Mouse (Mus musculus) kidney, adult 2 months (tissue): ENCODE results near the gene Rnf126. TPM values are rescaled to one million over a fixed set of nuclear protein-coding genes. Genes with fewer than 3 reads are reported as not detected.
A peak's percentile ranks its signal among the peaks of the same experiment; 100 is the strongest.

Experiments used
- DNase-seq: peaks from one replicate; pipeline ENCODE4 v3.0.0; 2021
- H3K27ac ChIP-seq: fragments of 200-500 bp; 2 replicates; pipeline ENCODE4 v1.5.1; 2012; ENCODE audit warnings: low read depth, low read length, control low read depth, inconsistent platforms; ENCODE audit not compliant: insufficient read depth
- H3K27me3 ChIP-seq: fragments of 200-500 bp; replicated peaks from 2 replicates; pipeline ENCODE4 v1.6.1; 2012; ENCODE audit warnings: mild to moderate bottlenecking, moderate library complexity, low read length, inconsistent platforms; ENCODE audit not compliant: control insufficient read depth, insufficient read depth
- H3K36me3 ChIP-seq: fragments of 200-500 bp; 2 replicates; pipeline ENCODE4 v1.6.1; 2012; ENCODE audit warnings: mild to moderate bottlenecking, moderate library complexity, low read length, inconsistent platforms; ENCODE audit not compliant: control insufficient read depth, insufficient read depth
- H3K4me1 ChIP-seq: fragments of 200-500 bp; 2 replicates; pipeline ENCODE4 v1.6.1; 2011; ENCODE audit warnings: low read length; ENCODE audit not compliant: control insufficient read depth, insufficient read depth
- H3K4me3 ChIP-seq: fragments of 200-500 bp; 2 replicates; pipeline ENCODE4 v1.5.1; 2011; ENCODE audit warnings: mild to moderate bottlenecking, low read depth, low read length, control low read depth; ENCODE audit not compliant: insufficient read depth
- CTCF ChIP-seq: fragments of 200-500 bp; conservative IDR thresholded peaks from 2 replicates; pipeline ENCODE4 v1.5.1; 2011; ENCODE audit warnings: low read depth, mild to moderate bottlenecking, control low read depth, low read length, moderate library complexity, mixed read lengths; ENCODE audit not compliant: insufficient read depth, insufficient read length
- POLR2A ChIP-seq: fragments of 200-500 bp; IDR thresholded peaks from one replicate; pipeline ENCODE4 v1.6.1; 2011; ENCODE audit warnings: low read depth, low read length, control low read depth
- WGBS: fragments of 180-500 bp; shearing (Covaris S2); methylation state at CpG from one replicate; pipeline ENCODE4 v1.1.7; 2018; 5-methylcytosine and 5-hydroxymethylcytosine counted together
- polyA plus RNA-seq: library from polyadenylated mRNA; depleted of rRNA; stranded (reverse); fragments of >200 nt; gene quantifications from 2 replicates; pipeline ENCODE4 v1.2.3, GENCODE M21; 2012

The Rnf126 gene
- polyA plus RNA-seq, 1 experiment, result 90.2 TPM

GRCm38 (mm10) chr10:79774486-79775279, 7.9 kb upstream of the Rnf126 start:
- WGBS, result 67% methylated on average over 5 of the region's 5 CpGs
- H3K4me3 ChIP-seq, result no peak overlapping the region
- H3K27me3 ChIP-seq, result no peaks in the 10 kb centered on the region
- TF ChIP-seq CTCF (0 out of 2 replicates have a peak, but pooled peaks have one; percentile 23), POLR2A (no peak)
- H3K27ac ChIP-seq, result no peak overlapping the region
- H3K4me1 ChIP-seq, result no peaks in the 10 kb centered on the region
- H3K36me3 ChIP-seq, result no peaks in the 10 kb centered on the region
- DNase-seq, result no peak

- 59% methylated on average over 2 of the region's 2 CpGs for WGBS
Observed at GRCm38 (mm10) chr10:79773208-79773607, 6.5 kb upstream of the Rnf126 start.

GRCm38 (mm10) chr10:79772320-79772719, 5.6 kb upstream of the Rnf126 start:
- Histone ChIP-seq H3K27me3 (no peaks in the 10 kb centered on the region), H3K27ac (no peak overlapping the region), H3K36me3 (no peaks in the 10 kb centered on the region), H3K4me1 (peaks cover 8% of the 10 kb centered on the region; the same call in 1 of the 2 replicates), H3K4me3 (no peak overlapping the region)
- DNase-seq, result no peak
- WGBS, result 92% methylated on average over 3 of the region's 3 CpGs
- TF ChIP-seq POLR2A (no peak), CTCF (0 out of 2 replicates have a peak, but pooled peaks have one; percentile 15)

More at GRCm38 (mm10) chr10:79773208-79773607, 6.5 kb upstream of the Rnf126 start:
- TF ChIP-seq POLR2A (no peak), CTCF (no peak)
- Histone ChIP-seq H3K27ac (no peak overlapping the region), H3K27me3 (no peaks in the 10 kb centered on the region), H3K4me3 (no peak overlapping the region), H3K36me3 (no peaks in the 10 kb centered on the region), H3K4me1 (peaks cover 5% of the 10 kb centered on the region; the same call in 1 of the 2 replicates)
- no peak for DNase-seq

GRCm38 (mm10) chr10:79769329-79769728, 2.6 kb upstream of the Rnf126 start:
- peak; percentile 89 for DNase-seq
- Histone ChIP-seq H3K36me3 (no peaks in the 10 kb centered on the region), H3K4me3 (no peak overlapping the region), H3K4me1 (peaks cover 22% of the 10 kb centered on the region), H3K27ac (no peak overlapping the region), H3K27me3 (no peaks in the 10 kb centered on the region)
- TF ChIP-seq CTCF, result no peak
- TF ChIP-seq POLR2A, result no peak
- 36% methylated on average over 4 of the region's 4 CpGs for WGBS

- 1% methylated on average over 5 of the region's 5 CpGs for WGBS
- H3K27ac ChIP-seq, result peak overlapping the region; percentile 72
- peaks cover 22% of the 10 kb centered on the region for H3K4me1 ChIP-seq
- no peaks in the 10 kb centered on the region for H3K36me3 ChIP-seq
- H3K4me3 ChIP-seq, result no peak overlapping the region
- TF ChIP-seq CTCF (peak; percentile 94), POLR2A (no peak)
- H3K27me3 ChIP-seq, result no peaks in the 10 kb centered on the region
- DNase-seq, result peak; percentile 87
Observed at GRCm38 (mm10) chr10:79768400-79768799, 1.6 kb upstream of the Rnf126 start.

- DNase-seq, result peak; percentile 94
- WGBS, result 9% methylated on average over 40 of the region's 40 CpGs
- Histone ChIP-seq H3K4me1 (peaks cover 22% of the 10 kb centered on the region), H3K27ac (peak overlapping the region; percentile 75), H3K4me3 (peak overlapping the region; percentile 66), H3K27me3 (no peaks in the 10 kb centered on the region), H3K36me3 (no peaks in the 10 kb centered on the region)
- TF ChIP-seq CTCF (no peak), POLR2A (no peak)
Observed at GRCm38 (mm10) chr10:79767372-79768244, 856 bp upstream of the Rnf126 start.
